Mouse (Mus musculus) intestine, postnatal 0 days (tissue): ENCODE data around the gene Wdr5. TPM values are rescaled to one million over a fixed set of nuclear protein-coding genes. Genes with fewer than 3 reads are reported as not detected.

Source experiments
- ATAC-seq: fragments of 200-750 bp; cut with Nextera tagmentation; 2 replicates; pipeline ENCODE4 v1.8.0; 2017; ENCODE audit warnings: mild to moderate bottlenecking, moderate TSS enrichment, moderate library complexity
- H3K27ac ChIP-seq: fragments of 300-500 bp; sonication (generic); 2 replicates; pipeline ENCODE4 v1.5.1; 2014; ENCODE audit warnings: mild to moderate bottlenecking, low read depth, low read length, moderate library complexity
- H3K27me3 ChIP-seq: fragments of 300-500 bp; sonication (generic); replicated peaks from 2 replicates; pipeline ENCODE4 v1.6.1; 2014; ENCODE audit warnings: low read length, mixed read lengths; ENCODE audit not compliant: control insufficient read depth, insufficient read depth
- H3K36me3 ChIP-seq: fragments of 300-500 bp; sonication (generic); 2 replicates; pipeline ENCODE4 v1.6.1; 2014; ENCODE audit warnings: mild to moderate bottlenecking, moderate library complexity; ENCODE audit not compliant: control insufficient read depth, insufficient read depth
- H3K4me1 ChIP-seq: fragments of 300-500 bp; sonication (generic); replicated peaks from 2 replicates; pipeline ENCODE4 v1.6.1; 2014; ENCODE audit warnings: antibody characterized with exemption, low read length, mixed read lengths; ENCODE audit not compliant: control insufficient read depth, insufficient read depth
- H3K4me2 ChIP-seq: fragments of 300-500 bp; sonication (generic); replicated peaks from 2 replicates; pipeline ENCODE4 v1.6.1; 2014; ENCODE audit warnings: low read depth, mild to moderate bottlenecking, moderate library complexity
- H3K4me3 ChIP-seq: fragments of 300-500 bp; sonication (generic); 2 replicates; pipeline ENCODE4 v1.5.1; 2014; ENCODE audit warnings: low read depth, low read length
- H3K9ac ChIP-seq: fragments of 300-500 bp; sonication (generic); 2 replicates; pipeline ENCODE4 v1.6.1; 2014; ENCODE audit warnings: mild to moderate bottlenecking, low read depth, low read length
- H3K9me3 ChIP-seq: fragments of 300-500 bp; sonication (generic); 2 replicates; pipeline ENCODE4 v1.6.1; 2016; ENCODE audit warnings: mixed run types; ENCODE audit not compliant: control insufficient read depth
- CTCF ChIP-seq: sonication (generic); IDR thresholded peaks from 2 replicates; pipeline ENCODE4 v1.5.1; 2016; ENCODE audit warnings: low read depth, mild to moderate bottlenecking, control low read depth, antibody characterized with exemption, moderate library complexity
- WGBS: fragments of 180-500 bp; shearing (Covaris S2); extraction: QIAGEN DNeasy Blood & Tissue Kit; methylation state at CpG from one replicate; pipeline ENCODE4 v1.1.7; 2014; 5-methylcytosine and 5-hydroxymethylcytosine counted together
- polyA plus RNA-seq: library from polyadenylated mRNA; unstranded; fragments of >200 nt; fragmentation: Nextera tagmentation; extraction: Ambion mirVana; gene quantifications from 2 replicates; pipeline ENCODE4 v1.2.1, GENCODE M21; 2015

Gene Wdr5
- polyA plus RNA-seq, 1 experiment from 2014 or later: 15.6 TPM

DNA sequence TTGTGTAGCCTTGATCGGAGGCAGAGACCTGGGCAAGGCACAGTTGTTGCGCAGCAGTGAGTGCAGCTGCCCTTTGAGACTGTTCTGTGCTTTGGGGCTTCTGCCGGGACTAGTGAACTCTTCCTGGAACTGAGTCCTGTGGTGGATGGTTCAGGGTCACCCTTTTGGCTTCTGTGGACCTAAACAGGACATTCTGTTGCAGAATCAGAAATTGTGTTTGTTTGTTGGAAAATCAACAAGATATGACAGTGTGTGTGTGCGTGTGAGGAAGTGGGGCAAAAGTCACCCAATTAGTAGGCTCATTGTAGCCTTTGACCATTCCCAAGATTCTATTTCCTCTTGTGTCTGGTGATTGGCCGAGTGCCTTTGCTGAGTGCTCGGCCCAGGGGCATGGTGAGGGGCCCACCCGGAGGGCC is 45.8 kb downstream of the Wdr5 start:
- Histone ChIP-seq H3K9me3 (no peaks in the 10 kb centered on the region), H3K9ac (no peak overlapping the region), H3K4me1 (no peaks in the 10 kb centered on the region; the same call in 1 of the 2 replicates), H3K27ac (peak overlapping the region; percentile 65), H3K36me3 (no peaks in the 10 kb centered on the region), H3K27me3 (no peaks in the 10 kb centered on the region), H3K4me3 (no peak overlapping the region), H3K4me2 (no peak overlapping the region)
- ATAC-seq: peak; percentile 79
- WGBS: 27% methylated on average over 7 of the region's 7 CpGs
- no peak for TF ChIP-seq CTCF

DNA sequence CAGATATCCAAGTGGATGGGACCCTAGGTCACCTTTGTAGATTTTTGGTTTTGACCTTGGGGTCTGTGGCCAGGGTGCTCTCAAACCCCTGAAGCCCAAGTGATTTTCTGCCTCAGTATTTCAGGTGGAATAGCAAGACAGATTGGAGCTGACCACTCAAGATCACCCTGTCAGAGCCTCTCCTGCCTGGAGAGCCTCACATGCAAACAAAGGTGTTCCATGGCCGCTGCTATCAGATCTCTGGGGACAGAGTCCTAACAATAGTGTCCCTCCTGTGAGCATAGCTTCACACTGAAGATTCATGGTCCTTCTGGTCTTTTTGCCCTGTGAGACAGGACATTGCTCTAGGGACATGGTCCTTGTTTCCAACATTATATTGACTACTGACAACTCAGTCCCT is 46.2 kb downstream of the Wdr5 start:
- Histone ChIP-seq H3K27me3 (no peaks in the 10 kb centered on the region), H3K27ac (peak overlapping the region; percentile 65), H3K9me3 (no peaks in the 10 kb centered on the region), H3K9ac (no peak overlapping the region), H3K4me2 (no peak overlapping the region), H3K36me3 (no peaks in the 10 kb centered on the region), H3K4me3 (no peak overlapping the region), H3K4me1 (no peaks in the 10 kb centered on the region; the same call in 1 of the 2 replicates)
- WGBS: 29% methylated on average over 1 of the region's 1 CpGs
- peak; percentile 74 for ATAC-seq
- TF ChIP-seq CTCF: no peak

- no peak overlapping the region for H3K9ac ChIP-seq
- peak overlapping the region; percentile 65; the same call in 1 of the 2 replicates for H3K27ac ChIP-seq
- no peak overlapping the region for H3K4me3 ChIP-seq
- H3K9me3 ChIP-seq: no peaks in the 10 kb centered on the region
- no peak for ATAC-seq
- 100% methylated on average over 2 of the region's 3 CpGs for WGBS
- TF ChIP-seq CTCF: no peak
- H3K4me2 ChIP-seq: no peak overlapping the region
- H3K36me3 ChIP-seq: no peaks in the 10 kb centered on the region
- no peaks in the 10 kb centered on the region; the same call in 1 of the 2 replicates for H3K4me1 ChIP-seq
- H3K27me3 ChIP-seq: no peaks in the 10 kb centered on the region
These were observed 46.9 kb downstream of the Wdr5 start for GRCm38 (mm10) chr2:27561829-27562228.

DNA sequence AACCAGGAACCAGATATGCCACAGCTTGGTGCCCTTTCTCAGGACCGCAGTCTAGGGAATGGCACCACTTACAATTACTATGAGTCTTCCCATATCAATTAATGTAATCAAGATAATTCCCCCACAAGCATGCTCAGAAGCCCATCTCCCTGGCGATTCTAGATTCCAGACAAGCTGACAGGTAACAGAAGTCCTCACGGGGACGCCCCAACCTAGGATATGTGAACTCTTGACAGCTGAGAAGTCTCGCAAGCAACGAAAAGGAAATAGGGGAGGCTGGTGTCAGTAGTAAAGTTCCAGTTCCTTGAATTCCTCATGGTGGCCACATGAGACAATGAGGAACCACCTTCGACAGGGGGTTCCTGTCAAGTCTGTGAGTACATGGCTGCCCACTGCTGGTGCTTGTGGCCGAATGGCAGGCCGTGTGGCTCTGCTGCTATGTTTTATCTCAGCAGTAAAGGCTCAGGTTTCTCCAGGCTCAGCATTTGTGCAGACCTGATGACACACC is 48.7 kb downstream of the Wdr5 start:
- H3K9me3 ChIP-seq: no peaks in the 10 kb centered on the region
- H3K4me3 ChIP-seq: no peak overlapping the region
- no peaks in the 10 kb centered on the region for H3K27me3 ChIP-seq
- H3K9ac ChIP-seq: no peak overlapping the region
- no peaks in the 10 kb centered on the region for H3K36me3 ChIP-seq
- H3K4me2 ChIP-seq: no peak overlapping the region
- no peak overlapping the region for H3K27ac ChIP-seq
- no peaks in the 10 kb centered on the region; the same call in 1 of the 2 replicates for H3K4me1 ChIP-seq
- 69% methylated on average over 9 of the region's 9 CpGs for WGBS
- ATAC-seq: no peak
- peak; percentile 47 for TF ChIP-seq CTCF

DNA sequence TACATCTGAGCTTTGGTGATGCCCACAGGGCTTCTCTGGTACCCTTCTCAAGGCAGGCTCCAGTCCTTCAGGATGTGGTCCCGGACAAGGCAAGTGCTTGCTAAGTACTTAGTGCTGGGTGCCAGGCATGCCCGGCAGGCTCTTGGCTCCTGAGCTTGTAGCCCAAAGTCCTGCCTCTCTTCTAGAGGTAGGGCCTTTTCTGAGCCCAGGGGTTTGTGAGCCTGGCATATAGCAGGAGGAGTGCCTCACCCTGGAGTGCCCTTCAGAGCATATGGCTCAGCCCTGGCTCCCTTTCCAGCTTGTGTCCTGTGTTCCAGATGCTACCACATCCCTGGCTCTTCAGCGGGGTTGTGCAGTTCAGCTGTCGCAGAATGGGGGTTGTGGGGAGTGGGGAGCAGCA is 49.7 kb downstream of the Wdr5 start:
- TF ChIP-seq CTCF: no peak
- Histone ChIP-seq H3K36me3 (no peaks in the 10 kb centered on the region), H3K9ac (0 out of 2 replicates have a peak overlapping the region, but pooled peaks have one; percentile 0), H3K9me3 (no peaks in the 10 kb centered on the region), H3K27ac (no peak overlapping the region), H3K27me3 (no peaks in the 10 kb centered on the region), H3K4me1 (no peaks in the 10 kb centered on the region; the same call in 1 of the 2 replicates), H3K4me2 (no peak overlapping the region), H3K4me3 (no peak overlapping the region)
- ATAC-seq: no peak
- 95% methylated on average over 4 of the region's 4 CpGs for WGBS

DNA sequence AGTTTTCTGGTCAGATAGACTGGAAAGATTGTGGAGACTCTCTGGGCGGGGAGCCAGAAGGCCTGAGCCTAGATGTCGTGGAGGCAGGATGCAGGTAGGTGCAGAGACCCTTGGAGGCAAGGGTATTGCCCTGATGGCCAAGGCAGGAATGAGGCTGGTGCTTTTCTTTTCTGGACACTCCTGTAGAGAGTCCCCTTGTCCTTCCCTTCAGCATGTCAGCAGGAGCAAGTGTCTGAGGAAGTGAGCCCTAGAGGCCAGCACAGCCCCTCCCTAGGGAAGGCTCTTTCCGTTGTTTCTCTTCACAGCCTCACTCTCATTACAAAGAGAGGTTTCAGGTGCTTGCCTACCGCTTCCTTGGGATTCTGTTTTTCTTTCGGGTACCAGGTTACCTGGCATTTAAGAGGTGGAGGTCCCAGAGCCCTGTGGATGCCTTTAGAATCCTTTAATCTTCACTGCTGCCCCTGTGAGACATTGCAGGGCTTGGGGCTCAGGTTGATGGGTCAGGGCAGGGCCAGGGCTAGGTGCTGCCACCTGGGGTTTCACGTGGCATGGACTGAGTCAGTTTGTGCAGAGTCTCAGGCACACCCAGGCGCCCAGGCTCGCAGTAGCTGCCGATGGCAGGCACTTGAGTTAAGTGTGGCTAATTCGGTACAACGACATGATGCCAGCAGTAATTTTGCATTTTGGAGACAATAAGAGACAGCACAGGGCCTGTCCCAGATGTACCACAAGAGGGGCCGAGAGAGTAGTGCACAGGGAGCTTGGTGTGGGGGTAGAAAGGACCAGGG is 50.6 kb downstream of the Wdr5 start:
- Histone ChIP-seq H3K9ac (no peak overlapping the region; the same call in 1 of the 2 replicates), H3K9me3 (no peaks in the 10 kb centered on the region), H3K4me1 (no peaks in the 10 kb centered on the region; the same call in 1 of the 2 replicates), H3K36me3 (no peaks in the 10 kb centered on the region), H3K4me3 (no peak overlapping the region), H3K27me3 (no peaks in the 10 kb centered on the region), H3K4me2 (no peak overlapping the region), H3K27ac (no peak overlapping the region)
- no peak for TF ChIP-seq CTCF
- ATAC-seq: no peak
- WGBS: 73% methylated on average over 12 of the region's 12 CpGs
